Mouse (Mus musculus): ENCODE data around the gene Sptb.

DNA sequence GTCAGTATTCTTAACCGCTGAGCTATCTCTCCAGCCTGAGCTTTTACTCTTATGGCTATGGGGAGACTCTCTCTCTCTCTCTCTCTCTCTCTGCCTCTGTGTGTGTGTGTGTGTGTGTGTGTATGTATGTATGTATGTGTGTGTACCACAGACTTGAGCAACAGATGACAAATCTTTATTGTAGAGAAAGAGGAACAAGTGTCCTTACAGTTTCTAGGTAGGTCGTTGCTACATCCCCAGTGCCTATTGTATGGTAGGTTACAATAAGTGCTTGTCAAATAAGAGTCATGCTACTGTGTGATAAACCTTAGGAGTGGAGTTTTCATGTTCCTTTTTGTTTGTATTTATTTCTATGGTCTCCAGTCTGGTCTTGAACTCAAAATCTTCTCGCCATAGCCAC is 170.2 kb downstream of the Sptb start:
- TF ChIP-seq CTCF (IDR thresholded peaks at IDR 0.05; ENCODE audit: insufficient read depth, low read depth, low read length) (no peak), POLR2A (IDR thresholded peaks at IDR 0.05; ENCODE audit: insufficient read depth, low read depth, low read length) (no peak)

All from olfactory bulb, adult 2 months (tissue).